Mouse (Mus musculus): ENCODE data around the gene Apbb2. TPM values are rescaled to one million over a fixed set of nuclear protein-coding genes. Genes with fewer than 3 reads are reported as not detected.
A peak's percentile ranks its signal among the peaks of the same experiment; 100 is the strongest.

The Apbb2 gene
- polyA plus RNA-seq, 1 experiment: 47.9 TPM

- TF ChIP-seq CTCF (IDR thresholded peaks at IDR 0.05; ENCODE audit: borderline replicate concordance, extremely low read depth, insufficient read depth, insufficient read length) (no peak), POLR2A (IDR thresholded peaks at IDR 0.05; ENCODE audit: borderline replicate concordance, extremely low read depth, insufficient read depth, insufficient read length, poor library complexity, severe bottlenecking) (peak; percentile 19; the same call in 1 of the 2 replicates)
- peak; percentile 91 for DNase-seq (ENCODE audit: low read depth)
These were observed 281.3 kb downstream of the Apbb2 start for GRCm38 (mm10) chr5:66337025-66337968.

GRCm38 (mm10) chr5:66330806-66331205, 287.8 kb downstream of the Apbb2 start:
- no peak for DNase-seq (ENCODE audit: low read depth)
- TF ChIP-seq CTCF (IDR thresholded peaks at IDR 0.05; ENCODE audit: borderline replicate concordance, extremely low read depth, insufficient read depth, insufficient read length) (no peak), POLR2A (IDR thresholded peaks at IDR 0.05; ENCODE audit: borderline replicate concordance, extremely low read depth, insufficient read depth, insufficient read length, poor library complexity, severe bottlenecking) (no peak)

GRCm38 (mm10) chr5:66328766-66329165, 289.8 kb downstream of the Apbb2 start:
- peak; percentile 24 for DNase-seq (ENCODE audit: low read depth)
- no peak for TF ChIP-seq CTCF (IDR thresholded peaks at IDR 0.05; ENCODE audit: borderline replicate concordance, extremely low read depth, insufficient read depth, insufficient read length)
- TF ChIP-seq POLR2A (IDR thresholded peaks at IDR 0.05; ENCODE audit: borderline replicate concordance, extremely low read depth, insufficient read depth, insufficient read length, poor library complexity, severe bottlenecking): no peak

- TF ChIP-seq POLR2A (IDR thresholded peaks at IDR 0.05; ENCODE audit: borderline replicate concordance, extremely low read depth, insufficient read depth, insufficient read length, poor library complexity, severe bottlenecking) (no peak), CTCF (IDR thresholded peaks at IDR 0.05; ENCODE audit: borderline replicate concordance, extremely low read depth, insufficient read depth, insufficient read length) (no peak)
- peak; percentile 91 for DNase-seq (ENCODE audit: low read depth)
These were observed 290.4 kb downstream of the Apbb2 start for GRCm38 (mm10) chr5:66327949-66328726.

GRCm38 (mm10) chr5:66326395-66326794, 292.2 kb downstream of the Apbb2 start:
- DNase-seq (ENCODE audit: low read depth): no peak
- TF ChIP-seq CTCF (IDR thresholded peaks at IDR 0.05; ENCODE audit: borderline replicate concordance, extremely low read depth, insufficient read depth, insufficient read length): peak; percentile 63; the same call in 1 of the 2 replicates
- TF ChIP-seq POLR2A (IDR thresholded peaks at IDR 0.05; ENCODE audit: borderline replicate concordance, extremely low read depth, insufficient read depth, insufficient read length, poor library complexity, severe bottlenecking): no peak

- TF ChIP-seq POLR2A (IDR thresholded peaks at IDR 0.05; ENCODE audit: borderline replicate concordance, extremely low read depth, insufficient read depth, insufficient read length, poor library complexity, severe bottlenecking) (no peak), CTCF (IDR thresholded peaks at IDR 0.05; ENCODE audit: borderline replicate concordance, extremely low read depth, insufficient read depth, insufficient read length) (no peak)
- DNase-seq (ENCODE audit: low read depth): no peak
These were observed 295.0 kb downstream of the Apbb2 start for GRCm38 (mm10) chr5:66323603-66324002.

GRCm38 (mm10) chr5:66323131-66323530, 295.5 kb downstream of the Apbb2 start:
- TF ChIP-seq POLR2A (IDR thresholded peaks at IDR 0.05; ENCODE audit: borderline replicate concordance, extremely low read depth, insufficient read depth, insufficient read length, poor library complexity, severe bottlenecking) (no peak), CTCF (IDR thresholded peaks at IDR 0.05; ENCODE audit: borderline replicate concordance, extremely low read depth, insufficient read depth, insufficient read length) (no peak)
- DNase-seq (ENCODE audit: low read depth): no peak

GRCm38 (mm10) chr5:66319827-66320404, 298.7 kb downstream of the Apbb2 start:
- peak; percentile 77 for DNase-seq (ENCODE audit: low read depth)
- TF ChIP-seq CTCF (IDR thresholded peaks at IDR 0.05; ENCODE audit: borderline replicate concordance, extremely low read depth, insufficient read depth, insufficient read length): no peak
- TF ChIP-seq POLR2A (IDR thresholded peaks at IDR 0.05; ENCODE audit: borderline replicate concordance, extremely low read depth, insufficient read depth, insufficient read length, poor library complexity, severe bottlenecking): no peak

GRCm38 (mm10) chr5:66319341-66319740, 299.2 kb downstream of the Apbb2 start:
- TF ChIP-seq CTCF (IDR thresholded peaks at IDR 0.05; ENCODE audit: borderline replicate concordance, extremely low read depth, insufficient read depth, insufficient read length) (peak; percentile 46; the same call in 1 of the 2 replicates), POLR2A (IDR thresholded peaks at IDR 0.05; ENCODE audit: borderline replicate concordance, extremely low read depth, insufficient read depth, insufficient read length, poor library complexity, severe bottlenecking) (no peak)
- peak; percentile 47 for DNase-seq (ENCODE audit: low read depth)

GRCm38 (mm10) chr5:66315791-66316190, 302.8 kb downstream of the Apbb2 start:
- TF ChIP-seq CTCF (IDR thresholded peaks at IDR 0.05; ENCODE audit: borderline replicate concordance, extremely low read depth, insufficient read depth, insufficient read length) (no peak), POLR2A (IDR thresholded peaks at IDR 0.05; ENCODE audit: borderline replicate concordance, extremely low read depth, insufficient read depth, insufficient read length, poor library complexity, severe bottlenecking) (no peak)
- DNase-seq (ENCODE audit: low read depth): peak; percentile 42

- TF ChIP-seq CTCF (IDR thresholded peaks at IDR 0.05; ENCODE audit: borderline replicate concordance, extremely low read depth, insufficient read depth, insufficient read length) (no peak), POLR2A (IDR thresholded peaks at IDR 0.05; ENCODE audit: borderline replicate concordance, extremely low read depth, insufficient read depth, insufficient read length, poor library complexity, severe bottlenecking) (no peak)
- DNase-seq (ENCODE audit: low read depth): no peak
These were observed 307.8 kb downstream of the Apbb2 start for GRCm38 (mm10) chr5:66310806-66311205.
